Mouse (Mus musculus) lung, adult 2 months (tissue): ENCODE data around the gene Grn.

Experiments used
- CTCF ChIP-seq: fragments of 200-500 bp; IDR thresholded peaks from 2 replicates; pipeline ENCODE4 v1.5.1; 2011; ENCODE audit warnings: mild to moderate bottlenecking, low read length, control low read depth; ENCODE audit not compliant: insufficient read depth
- POLR2A ChIP-seq: fragments of 200-500 bp; IDR thresholded peaks from 2 replicates; pipeline ENCODE4 v1.6.1; 2011; ENCODE audit warnings: low read depth, mild to moderate bottlenecking, control low read depth, low read length, borderline replicate concordance; ENCODE audit errors: extremely low read depth

- TF ChIP-seq CTCF, result peak; percentile 93
- no peak for TF ChIP-seq POLR2A
Observed at GRCm38 (mm10) chr11:102411704-102412103, 18.4 kb upstream of the Grn start.
